Mouse (Mus musculus) forebrain, embryonic 15.5 days (tissue): Measurements from ENCODE around the gene Tnrc6b. TPM values are rescaled to one million over a fixed set of nuclear protein-coding genes. Genes with fewer than 3 reads are reported as not detected.
"Not testable (repeated sequence)": the region's sequence is repeated elsewhere in the genome, so short reads cannot be mapped to it uniquely, and the experiment has no call there.

Source experiments
- ATAC-seq: fragments of 200-750 bp; cut with Nextera tagmentation; replicated peaks from 2 replicates; pipeline ENCODE4 v1.8.0; 2017; ENCODE audit warnings: mild to moderate bottlenecking, moderate TSS enrichment, moderate library complexity
- H3K27ac ChIP-seq: fragments of 300-500 bp; sonication (generic); replicated peaks from 2 replicates; pipeline ENCODE4 v1.5.1; 2015; ENCODE audit warnings: mild to moderate bottlenecking, inconsistent platforms
- H3K27me3 ChIP-seq: fragments of 300-500 bp; sonication (generic); 2 replicates; pipeline ENCODE4 v1.6.1; 2015; ENCODE audit warnings: inconsistent platforms
- H3K36me3 ChIP-seq: fragments of 300-500 bp; sonication (generic); 2 replicates; pipeline ENCODE4 v1.6.1; 2015; ENCODE audit warnings: mild to moderate bottlenecking, inconsistent platforms
- H3K4me1 ChIP-seq: fragments of 300-500 bp; sonication (generic); 2 replicates; pipeline ENCODE4 v1.6.1; 2015; ENCODE audit warnings: inconsistent platforms
- H3K4me2 ChIP-seq: fragments of 300-500 bp; sonication (generic); replicated peaks from 2 replicates; pipeline ENCODE4 v1.6.1; 2015; ENCODE audit warnings: mild to moderate bottlenecking, inconsistent platforms
- H3K4me3 ChIP-seq: fragments of 300-500 bp; sonication (generic); 2 replicates; pipeline ENCODE4 v1.5.1; 2015; ENCODE audit warnings: mild to moderate bottlenecking, inconsistent platforms
- H3K9ac ChIP-seq: fragments of 300-500 bp; sonication (generic); replicated peaks from 2 replicates; pipeline ENCODE4 v1.6.1; 2015; ENCODE audit warnings: mild to moderate bottlenecking, inconsistent platforms
- H3K9me3 ChIP-seq: fragments of 300-500 bp; sonication (generic); 2 replicates; pipeline ENCODE4 v1.6.1; 2016; ENCODE audit warnings: inconsistent platforms
- WGBS: fragments of 180-500 bp; shearing (Covaris S2); methylation state at CpG from one replicate; pipeline ENCODE4 v1.1.7; 2015; ENCODE audit warnings: mixed read lengths; 5-methylcytosine and 5-hydroxymethylcytosine counted together
- polyA plus RNA-seq: library from polyadenylated mRNA; unstranded; fragments of >200 nt; fragmentation: Nextera tagmentation; extraction: Ambion mirVana; gene quantifications from 2 replicates; pipeline ENCODE4 v1.2.1, GENCODE M21; 2015

Tnrc6b gene
- polyA plus RNA-seq, 1 experiment from 2014 or later = 34.2 TPM

DNA sequence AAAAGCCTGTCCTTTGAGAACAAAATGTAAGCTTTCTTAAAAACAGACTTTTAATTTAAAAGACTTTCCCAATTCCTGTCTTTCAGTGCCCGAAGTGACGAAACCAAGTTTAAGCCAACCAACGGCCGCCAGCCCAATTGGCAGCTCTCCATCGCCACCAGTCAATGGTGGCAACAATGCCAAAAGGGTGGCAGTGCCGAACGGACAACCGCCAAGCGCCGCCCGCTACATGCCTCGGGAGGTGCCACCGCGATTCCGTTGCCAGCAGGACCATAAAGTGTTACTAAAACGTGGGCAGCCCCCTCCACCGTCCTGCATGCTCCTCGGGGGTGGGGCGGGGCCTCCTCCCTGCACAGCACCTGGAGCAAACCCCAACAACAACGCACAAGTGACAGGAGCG lies 165.1 kb downstream of the Tnrc6b start:
- peaks cover 6% of the 10 kb centered on the region for H3K4me1 ChIP-seq
- no peak overlapping the region; the same call in 1 of the 2 replicates for H3K27ac ChIP-seq
- H3K9me3 ChIP-seq = no peaks in the 10 kb centered on the region
- 0 out of 2 replicates have a peak overlapping the region, but pooled peaks have one; percentile 2 for H3K4me3 ChIP-seq
- H3K27me3 ChIP-seq = no peaks in the 10 kb centered on the region
- ATAC-seq = no peak
- no peak overlapping the region for H3K9ac ChIP-seq
- H3K4me2 ChIP-seq = no peak overlapping the region
- H3K36me3 ChIP-seq = peaks cover 39% of the 10 kb centered on the region
- 64% methylated on average over 21 of the region's 21 CpGs for WGBS

DNA sequence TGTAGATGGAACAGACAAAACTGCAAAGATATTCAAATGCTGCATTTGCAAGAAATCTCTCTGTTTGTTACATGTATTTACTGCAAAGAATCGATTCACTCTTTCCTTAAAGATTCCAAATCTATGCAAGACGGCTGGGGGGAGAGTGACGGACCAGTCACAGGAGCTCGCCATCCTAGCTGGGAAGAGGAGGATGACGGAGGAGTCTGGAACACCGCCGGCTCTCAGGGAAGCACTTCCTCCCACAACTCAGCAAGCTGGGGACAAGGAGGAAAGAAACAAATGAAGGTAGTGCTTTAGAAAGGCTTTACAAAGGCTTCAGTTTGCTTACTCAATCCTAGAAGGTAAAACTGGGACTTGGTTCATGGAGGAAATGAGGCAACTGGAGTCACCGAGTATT lies 173.0 kb downstream of the Tnrc6b start:
- Histone ChIP-seq H3K9me3 (no peaks in the 10 kb centered on the region), H3K27me3 (no peaks in the 10 kb centered on the region), H3K9ac (no peak overlapping the region), H3K4me3 (no peak overlapping the region), H3K4me1 (no peaks in the 10 kb centered on the region), H3K4me2 (no peak overlapping the region), H3K27ac (no peak overlapping the region), H3K36me3 (peaks cover 76% of the 10 kb centered on the region)
- 90% methylated on average over 8 of the region's 8 CpGs for WGBS
- no peak for ATAC-seq

DNA sequence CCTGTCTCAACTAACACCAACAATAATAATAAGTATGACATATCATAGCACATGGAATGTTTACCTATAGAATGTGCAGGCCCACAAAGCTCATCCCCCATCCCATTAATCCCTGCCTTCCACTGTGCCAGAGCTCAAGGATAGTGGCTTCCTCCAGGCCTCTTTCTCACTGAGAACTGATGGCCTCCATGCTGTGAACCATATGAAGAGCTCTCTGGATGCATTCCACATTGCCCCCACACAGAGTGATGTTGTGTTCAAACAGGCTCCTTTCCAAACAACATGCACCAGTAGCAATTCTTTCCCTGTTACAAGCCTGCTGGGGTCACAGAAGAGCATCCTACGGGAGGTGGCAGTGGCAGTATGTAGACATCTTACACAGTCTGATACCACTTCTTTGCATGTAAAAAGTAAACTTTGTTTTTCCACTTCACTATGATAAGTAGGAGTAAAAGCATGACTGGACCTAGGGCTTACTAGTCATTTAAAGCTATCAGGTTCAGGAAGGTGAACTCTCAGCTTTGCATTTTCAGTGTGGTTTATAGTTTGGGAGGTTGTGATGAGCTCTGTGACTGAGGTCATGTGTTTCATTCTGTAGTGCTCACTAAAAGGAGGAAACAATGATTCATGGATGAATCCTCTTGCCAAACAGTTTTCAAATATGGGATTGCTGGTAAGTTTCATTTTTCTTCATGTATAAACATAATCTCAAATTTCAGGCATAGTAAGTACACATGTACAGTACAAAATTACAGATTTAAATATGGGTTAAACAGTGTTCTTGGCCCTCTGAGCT lies 175.4 kb downstream of the Tnrc6b start:
- H3K9me3 ChIP-seq = no peaks in the 10 kb centered on the region
- no peak overlapping the region for H3K27ac ChIP-seq
- no peak overlapping the region for H3K4me3 ChIP-seq
- no peaks in the 10 kb centered on the region for H3K27me3 ChIP-seq
- peaks cover 74% of the 10 kb centered on the region for H3K36me3 ChIP-seq
- H3K4me1 ChIP-seq = no peaks in the 10 kb centered on the region
- H3K4me2 ChIP-seq = no peak overlapping the region
- 90% methylated on average over 1 of the region's 1 CpGs for WGBS
- no peak overlapping the region for H3K9ac ChIP-seq
- ATAC-seq = no peak

DNA sequence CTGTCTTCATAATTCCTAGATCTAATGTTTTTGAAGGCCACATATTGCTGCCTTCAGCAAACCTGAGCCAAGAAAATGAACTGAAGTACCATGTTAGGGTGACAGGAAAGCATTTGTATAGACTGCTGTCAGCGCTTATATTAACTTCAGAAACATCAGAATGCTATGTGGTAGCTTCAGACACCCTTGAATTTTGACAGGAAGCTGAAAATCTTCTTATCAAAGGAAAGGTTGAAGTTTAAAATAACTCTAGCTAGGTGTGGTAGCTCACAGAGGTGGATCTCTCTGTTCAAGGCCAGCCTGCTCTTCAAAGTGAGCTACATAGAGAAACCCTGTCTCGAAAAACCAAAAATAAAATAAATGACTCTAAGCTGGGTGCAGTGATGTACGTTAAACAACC lies 181.2 kb downstream of the Tnrc6b start:
- no peaks in the 10 kb centered on the region for H3K4me1 ChIP-seq
- 97% methylated on average over 3 of the region's 3 CpGs for WGBS
- no peak overlapping the region for H3K4me2 ChIP-seq
- ATAC-seq = no peak
- no peaks in the 10 kb centered on the region for H3K27me3 ChIP-seq
- H3K27ac ChIP-seq = no peak overlapping the region
- peaks cover 65% of the 10 kb centered on the region for H3K36me3 ChIP-seq
- no peak overlapping the region for H3K4me3 ChIP-seq
- H3K9ac ChIP-seq = no peak overlapping the region
- H3K9me3 ChIP-seq = no peaks in the 10 kb centered on the region

- no peak overlapping the region for H3K4me2 ChIP-seq
- H3K9me3 ChIP-seq = no peaks in the 10 kb centered on the region
- H3K4me3 ChIP-seq = no peak overlapping the region
- whole genome bisulfite sequencing = 96% methylated on average over 10 of the region's 10 CpGs
- no peaks in the 10 kb centered on the region for H3K27me3 ChIP-seq
- H3K27ac ChIP-seq = no peak overlapping the region
- peaks cover 58% of the 10 kb centered on the region for H3K36me3 ChIP-seq
- H3K9ac ChIP-seq = no peak overlapping the region
- H3K4me1 ChIP-seq = no peaks in the 10 kb centered on the region
- ATAC-seq = no peak
Measured at GRCm38 (mm10) chr15:80896741-80897140, 185.6 kb downstream of the Tnrc6b start.

DNA sequence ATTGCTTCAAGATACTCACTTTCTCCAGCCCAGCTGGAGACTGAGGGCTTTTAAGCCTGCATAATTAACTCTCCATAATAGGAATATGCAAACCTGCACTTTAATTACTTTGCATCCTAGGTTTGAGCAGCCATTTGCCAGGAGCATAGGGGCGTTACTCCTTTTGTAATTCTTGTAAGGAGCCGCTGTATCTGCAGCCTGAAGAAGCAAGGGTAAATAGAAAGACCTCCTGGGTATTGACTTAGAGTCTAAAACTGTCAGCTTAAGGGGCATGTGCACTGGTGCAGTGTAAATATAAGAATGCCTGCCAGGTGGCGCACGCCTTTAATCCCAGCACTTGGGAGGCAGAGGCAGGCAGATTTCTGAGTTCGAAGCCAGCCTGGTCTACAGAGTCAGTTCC lies 186.8 kb downstream of the Tnrc6b start:
- Histone ChIP-seq H3K4me1 (no peaks in the 10 kb centered on the region), H3K4me3 (no peak overlapping the region), H3K27me3 (no peaks in the 10 kb centered on the region), H3K9ac (no peak overlapping the region), H3K4me2 (no peak overlapping the region), H3K36me3 (peaks cover 70% of the 10 kb centered on the region), H3K9me3 (no peaks in the 10 kb centered on the region), H3K27ac (0 out of 2 replicates have a peak overlapping the region, but pooled peaks have one; percentile 11)
- WGBS = 66% methylated on average over 5 of the region's 5 CpGs
- no peak for ATAC-seq

DNA sequence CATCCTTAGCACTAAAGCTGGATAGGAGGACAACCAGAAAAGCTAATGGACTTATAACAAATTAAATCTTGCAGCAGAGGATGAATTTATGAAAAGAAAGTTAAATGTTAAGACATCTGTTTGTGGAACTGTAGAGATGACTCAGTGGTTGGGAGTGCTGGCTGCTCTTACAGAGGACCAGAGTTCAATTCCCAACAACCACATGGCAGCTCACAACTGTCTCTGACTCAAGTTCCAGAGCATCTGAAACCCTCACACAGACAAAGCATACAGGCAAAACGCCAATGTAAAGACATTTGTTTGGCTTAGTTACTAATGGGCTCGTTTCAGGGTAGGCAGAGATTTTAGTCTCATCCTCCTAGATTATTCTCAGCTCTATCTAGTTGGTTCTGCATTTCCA lies 188.7 kb downstream of the Tnrc6b start:
- no peak overlapping the region for H3K4me2 ChIP-seq
- peaks cover 81% of the 10 kb centered on the region for H3K36me3 ChIP-seq
- no peaks in the 10 kb centered on the region for H3K9me3 ChIP-seq
- no peak overlapping the region for H3K27ac ChIP-seq
- no peak for ATAC-seq
- no peak overlapping the region for H3K9ac ChIP-seq
- no peaks in the 10 kb centered on the region for H3K4me1 ChIP-seq
- no peaks in the 10 kb centered on the region for H3K27me3 ChIP-seq
- WGBS = 72% methylated on average over 2 of the region's 2 CpGs
- H3K4me3 ChIP-seq = no peak overlapping the region

DNA sequence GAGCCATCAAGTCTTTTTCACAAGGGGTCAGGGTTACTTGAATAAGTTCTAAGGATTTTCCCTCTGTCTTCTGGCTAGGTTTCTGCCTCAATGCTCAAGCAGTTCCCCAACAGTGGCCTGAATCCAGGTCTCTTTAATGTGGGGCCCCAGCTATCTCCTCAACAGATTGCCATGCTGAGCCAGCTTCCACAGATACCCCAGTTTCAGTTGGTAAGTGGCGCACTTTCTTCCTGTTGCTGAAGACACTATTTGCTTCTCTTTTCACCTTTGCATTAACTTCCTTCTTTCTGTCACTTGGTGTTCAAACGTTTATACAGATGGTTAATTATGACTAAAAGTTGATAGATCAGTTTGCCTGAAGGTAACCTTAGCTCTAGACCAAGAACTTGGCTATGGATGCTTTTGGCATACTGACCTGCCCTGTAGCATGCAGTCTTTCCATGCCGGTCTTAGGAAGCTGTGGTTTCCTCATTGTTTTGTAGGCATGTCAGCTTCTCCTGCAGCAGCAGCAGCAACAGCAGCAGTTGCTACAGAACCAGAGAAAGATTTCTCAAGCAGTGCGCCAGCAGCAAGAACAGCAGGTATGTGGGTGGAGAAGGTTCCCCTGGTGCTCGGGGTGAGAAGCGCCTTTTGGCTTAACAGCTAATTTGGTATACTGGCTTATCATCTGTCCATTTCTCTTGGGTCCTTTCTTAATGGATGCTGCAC lies 190.8 kb downstream of the Tnrc6b start:
- peaks cover 79% of the 10 kb centered on the region for H3K36me3 ChIP-seq
- no peak overlapping the region for H3K4me3 ChIP-seq
- no peak overlapping the region for H3K27ac ChIP-seq
- WGBS = 93% methylated on average over 6 of the region's 6 CpGs
- no peak for ATAC-seq
- no peak overlapping the region for H3K9ac ChIP-seq
- no peaks in the 10 kb centered on the region for H3K27me3 ChIP-seq
- H3K4me1 ChIP-seq = no peaks in the 10 kb centered on the region
- no peak overlapping the region for H3K4me2 ChIP-seq
- no peaks in the 10 kb centered on the region for H3K9me3 ChIP-seq

DNA sequence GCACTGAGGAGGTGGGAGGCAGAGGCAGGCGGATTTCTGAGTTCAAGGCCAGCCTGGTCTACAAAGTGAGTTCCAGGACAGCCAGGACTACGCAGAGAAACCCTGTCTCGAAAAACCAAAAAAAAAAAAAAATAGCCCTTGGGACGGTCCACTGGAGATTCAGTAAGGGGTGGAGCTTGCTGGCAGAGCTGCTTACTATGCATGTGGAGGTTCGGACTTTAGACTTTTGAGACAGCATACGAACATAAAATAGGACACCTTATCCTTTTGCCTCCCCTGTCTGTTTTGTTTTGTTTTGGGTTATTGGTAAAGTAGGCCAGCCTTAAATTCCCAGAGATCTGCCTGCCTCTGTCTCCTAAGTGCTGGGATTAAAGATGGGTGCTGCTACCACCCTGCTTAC lies 193.7 kb downstream of the Tnrc6b start:
- H3K27ac ChIP-seq, H3K4me1 ChIP-seq, ATAC-seq, H3K4me3 ChIP-seq, H3K4me2 ChIP-seq, H3K27me3 ChIP-seq, H3K9me3 ChIP-seq, H3K9ac ChIP-seq: not testable (repeated sequence)
- H3K36me3 ChIP-seq = peaks cover 69% of the 10 kb centered on the region
- WGBS = 94% methylated on average over 6 of the region's 6 CpGs

- Histone ChIP-seq H3K27me3 (no peaks in the 10 kb centered on the region), H3K9me3 (no peaks in the 10 kb centered on the region), H3K9ac (no peak overlapping the region), H3K4me2 (no peak overlapping the region), H3K36me3 (peaks cover 50% of the 10 kb centered on the region), H3K4me1 (no peaks in the 10 kb centered on the region), H3K27ac (no peak overlapping the region), H3K4me3 (no peak overlapping the region)
- 98% methylated on average over 3 of the region's 3 CpGs for WGBS
- no peak for ATAC-seq
Measured at GRCm38 (mm10) chr15:80910183-80910582, 199.1 kb downstream of the Tnrc6b start.

- H3K4me1 ChIP-seq = no peaks in the 10 kb centered on the region
- peaks cover 50% of the 10 kb centered on the region for H3K36me3 ChIP-seq
- no peak overlapping the region for H3K4me2 ChIP-seq
- H3K9me3 ChIP-seq = no peaks in the 10 kb centered on the region
- H3K9ac ChIP-seq = no peak overlapping the region
- H3K27ac ChIP-seq = no peak overlapping the region
- WGBS = 93% methylated on average over 4 of the region's 4 CpGs
- ATAC-seq = no peak
- no peaks in the 10 kb centered on the region for H3K27me3 ChIP-seq
- H3K4me3 ChIP-seq = no peak overlapping the region
Measured at GRCm38 (mm10) chr15:80910790-80911531, 199.8 kb downstream of the Tnrc6b start.

GRCm38 (mm10) chr15:80912175-80912574 lies 201.1 kb downstream of the Tnrc6b start:
- H3K36me3 ChIP-seq = peaks cover 46% of the 10 kb centered on the region
- WGBS = 86% methylated on average over 3 of the region's 3 CpGs

More at GRCm38 (mm10) chr15:80912175-80912574, 201.1 kb downstream of the Tnrc6b start:
- Histone ChIP-seq H3K27me3 (no peaks in the 10 kb centered on the region), H3K9me3 (no peaks in the 10 kb centered on the region), H3K4me3 (no peak overlapping the region), H3K4me1 (no peaks in the 10 kb centered on the region), H3K4me2 (no peak overlapping the region), H3K9ac (no peak overlapping the region), H3K27ac (no peak overlapping the region)
- no peak for ATAC-seq
